Mouse (Mus musculus): ENCODE data around the gene Nup188. TPM values are rescaled to one million over a fixed set of nuclear protein-coding genes. Genes with fewer than 3 reads are reported as not detected.

Nup188 gene
- total RNA-seq (2017) = 13.8 to 16.5 TPM (median 16.0 TPM) in 3 replicates

DNA sequence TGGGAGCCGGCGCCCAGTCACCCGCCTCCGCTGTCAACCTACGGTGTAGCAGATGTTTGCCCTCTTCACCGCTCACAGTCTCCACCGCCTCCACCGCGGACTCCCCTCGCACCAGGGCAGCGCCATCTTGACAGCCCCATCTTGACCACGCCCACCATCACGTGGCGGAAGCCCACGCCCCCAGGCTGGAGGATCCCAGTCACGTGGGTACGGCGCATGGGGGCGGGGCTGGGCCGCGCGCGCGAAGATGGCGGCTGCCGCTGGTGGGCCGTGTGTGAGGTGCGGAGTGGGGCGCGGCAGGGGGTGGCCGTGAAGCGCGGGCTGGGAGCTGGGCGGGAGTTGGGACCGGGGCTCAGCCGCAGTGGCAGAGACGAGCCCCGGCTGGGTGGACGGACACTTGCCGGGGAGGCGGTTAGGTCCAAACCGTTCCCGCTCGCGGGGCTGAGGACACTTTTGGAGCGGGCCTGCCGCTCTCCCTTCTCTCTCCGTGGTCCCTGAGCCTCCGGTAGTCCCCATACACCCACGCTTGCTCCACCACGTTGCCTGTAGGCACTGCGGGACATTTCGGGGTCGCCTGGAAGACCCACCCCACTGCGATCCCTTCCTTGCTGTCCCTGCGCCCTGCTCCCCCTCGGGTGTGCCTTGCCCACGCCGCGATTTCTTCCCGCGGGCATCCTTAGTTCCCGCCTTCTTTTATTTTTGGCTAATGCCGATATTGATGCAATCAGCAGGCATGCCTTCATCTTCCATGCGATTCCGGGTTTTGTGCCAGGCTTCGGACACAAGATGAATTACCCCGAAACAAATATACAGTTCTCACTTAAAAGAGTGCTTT is at the start of gene Nup188, which contains the start of gene Dolk:
TSS of gene Nup188 (plus strand) at position 206 of the 835 bp plus-strand sequence.
TSS of gene Dolk (minus strand) at position 143 of the 835 bp plus-strand sequence.
- peak; percentile 97 for ATAC-seq (replicated peaks; ENCODE audit: insufficient number of reproducible peaks, low FRiP score, low TSS enrichment, poor library complexity, severe bottlenecking)

DNA sequence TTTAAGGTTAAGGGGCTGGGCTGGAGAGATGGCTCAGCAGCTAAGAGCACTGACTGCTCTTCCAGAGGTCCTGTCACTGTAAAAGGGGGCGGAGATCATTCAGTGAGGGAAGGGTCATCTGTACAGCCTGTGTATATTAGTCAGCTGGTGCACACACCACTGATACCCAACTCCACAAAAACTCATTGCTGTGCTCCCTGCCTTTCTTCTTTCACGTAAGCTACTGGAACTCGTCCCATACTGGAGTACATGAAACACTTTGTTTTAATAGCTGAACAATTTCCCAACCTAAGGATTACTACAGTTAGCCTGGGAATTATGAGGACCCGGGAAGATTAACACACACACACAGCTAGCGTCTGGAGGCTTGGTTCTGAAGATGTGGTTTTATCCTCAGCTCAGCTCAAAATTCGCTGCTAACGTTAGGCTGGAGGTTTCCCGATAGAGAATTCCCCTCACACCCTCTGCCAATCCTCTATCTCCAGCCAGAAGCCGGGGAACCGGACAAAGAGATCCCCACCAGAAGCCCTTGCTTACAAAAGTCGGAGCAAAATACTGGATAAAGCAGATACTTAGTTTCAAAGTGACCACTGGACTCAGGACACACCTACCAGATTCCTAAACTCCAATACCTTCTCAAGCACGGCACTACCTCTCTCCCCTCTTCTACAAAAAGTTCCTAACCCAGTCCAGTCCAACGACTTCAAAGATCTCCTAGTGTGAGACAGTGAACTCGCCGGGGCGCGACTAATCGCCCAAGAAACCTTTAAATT is 49.6 kb upstream of the Nup188 start:
- ATAC-seq (replicated peaks; ENCODE audit: insufficient number of reproducible peaks, low FRiP score, low TSS enrichment, poor library complexity, severe bottlenecking) = no peak

DNA sequence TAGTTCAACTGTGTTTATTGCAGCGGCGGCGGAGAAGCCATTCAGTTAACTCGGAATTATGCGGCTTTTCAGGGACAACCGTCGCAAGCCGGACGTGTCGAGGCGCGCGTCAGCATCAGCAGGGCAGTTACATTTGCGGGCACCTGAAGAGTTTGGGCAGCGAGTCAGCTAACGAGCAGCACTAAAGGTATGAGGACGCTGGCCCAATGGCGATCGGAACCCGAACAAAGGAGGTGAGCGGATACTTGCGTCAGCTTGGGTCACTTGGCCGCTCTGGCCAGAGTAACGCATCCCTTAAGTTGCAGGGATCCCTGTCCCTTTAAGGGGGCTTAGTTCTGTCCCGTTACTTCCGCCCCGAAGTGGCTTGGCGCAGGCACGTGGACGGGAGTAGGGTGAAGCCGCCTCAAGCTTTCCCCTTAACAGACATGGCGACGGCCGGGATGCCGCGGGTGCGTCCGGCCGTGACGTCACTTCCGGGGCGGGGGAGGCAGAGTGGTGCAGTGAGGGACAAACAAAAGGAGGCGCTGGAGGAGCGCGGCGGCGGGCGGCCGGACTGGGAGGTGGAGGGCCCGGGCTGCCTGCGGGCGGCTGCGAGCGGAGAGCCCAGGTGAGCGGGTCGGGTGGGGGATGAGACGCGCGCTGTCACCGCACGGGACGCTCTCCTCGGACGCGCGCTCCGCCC is 48.9 kb upstream of the Nup188 start, which contains the start of gene Lrrc8a:
TSS of gene Lrrc8a (plus strand) at position 517 of the 682 bp plus-strand sequence.
- peak; percentile 93 for ATAC-seq (replicated peaks; ENCODE audit: insufficient number of reproducible peaks, low FRiP score, low TSS enrichment, poor library complexity, severe bottlenecking)

DNA sequence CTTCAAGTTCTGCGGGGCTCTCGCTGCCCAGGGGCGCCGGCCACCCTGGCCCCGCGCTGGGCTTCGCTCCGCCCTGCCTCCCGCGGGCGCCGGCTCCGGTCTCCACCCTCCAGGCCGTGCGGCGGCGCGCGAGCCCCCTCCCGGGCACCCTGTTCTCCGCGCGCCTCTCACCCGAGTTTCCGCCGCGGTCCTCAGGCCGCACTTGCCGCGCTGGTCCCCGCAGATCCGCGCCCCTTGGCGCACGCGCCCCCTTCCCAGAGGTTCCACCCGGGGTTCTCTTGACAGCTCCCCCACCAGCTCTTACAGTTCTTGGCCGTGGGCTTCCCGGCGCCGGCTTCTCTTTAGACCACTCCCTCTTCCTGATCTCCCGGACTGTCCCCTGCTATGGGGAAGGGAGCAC is 48.3 kb upstream of the Nup188 start:
- no peak for ATAC-seq (replicated peaks; ENCODE audit: insufficient number of reproducible peaks, low FRiP score, low TSS enrichment, poor library complexity, severe bottlenecking)

DNA sequence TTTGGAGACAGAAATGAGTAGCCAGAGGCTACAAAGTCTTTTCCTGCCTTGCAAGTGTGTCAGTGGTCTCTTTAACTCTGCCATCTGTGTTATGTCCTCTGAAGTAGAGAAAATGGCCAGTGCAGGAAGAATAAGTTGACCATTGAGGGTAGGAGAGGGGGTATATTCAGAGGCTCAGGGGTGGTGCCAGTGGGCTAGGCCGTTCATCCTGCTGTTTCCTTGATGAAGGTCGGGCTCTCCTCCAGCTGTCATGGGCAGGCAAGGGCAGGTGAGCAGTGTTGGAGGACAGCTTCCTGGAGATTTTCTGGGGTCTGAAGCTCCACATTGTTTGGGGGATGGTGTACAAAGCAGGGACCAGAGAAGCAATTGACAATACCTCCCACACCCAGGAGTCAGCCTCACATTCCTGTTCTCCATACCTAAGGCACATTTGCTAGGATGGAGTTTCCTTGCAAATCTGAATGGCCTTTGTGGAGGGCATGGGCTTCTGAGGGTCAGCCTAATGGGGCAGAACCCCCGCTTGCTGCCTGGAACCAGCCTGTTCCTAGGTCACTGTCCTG is 47.2 kb upstream of the Nup188 start:
- no peak for ATAC-seq (replicated peaks; ENCODE audit: insufficient number of reproducible peaks, low FRiP score, low TSS enrichment, poor library complexity, severe bottlenecking)

DNA sequence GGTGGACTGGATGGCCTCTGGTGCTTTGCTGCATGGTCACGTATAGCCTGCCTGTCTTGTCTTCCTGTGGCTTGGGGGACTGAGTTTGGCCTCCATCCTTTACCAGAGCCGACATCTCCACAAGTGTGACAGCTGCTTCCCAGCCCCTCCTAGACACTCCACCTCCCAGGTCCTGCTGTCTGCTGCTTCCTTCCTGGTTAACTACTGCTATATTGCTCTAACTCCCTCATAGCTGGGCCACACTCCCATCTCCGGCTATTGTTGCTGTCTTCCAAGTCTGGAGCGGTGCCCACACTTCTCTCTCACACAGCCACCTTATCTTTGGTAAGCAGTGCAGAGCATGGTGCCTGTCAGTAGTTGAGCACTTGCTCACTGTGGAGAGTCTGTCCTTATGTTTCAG is 46.4 kb upstream of the Nup188 start:
- ATAC-seq (replicated peaks; ENCODE audit: insufficient number of reproducible peaks, low FRiP score, low TSS enrichment, poor library complexity, severe bottlenecking) = no peak

DNA sequence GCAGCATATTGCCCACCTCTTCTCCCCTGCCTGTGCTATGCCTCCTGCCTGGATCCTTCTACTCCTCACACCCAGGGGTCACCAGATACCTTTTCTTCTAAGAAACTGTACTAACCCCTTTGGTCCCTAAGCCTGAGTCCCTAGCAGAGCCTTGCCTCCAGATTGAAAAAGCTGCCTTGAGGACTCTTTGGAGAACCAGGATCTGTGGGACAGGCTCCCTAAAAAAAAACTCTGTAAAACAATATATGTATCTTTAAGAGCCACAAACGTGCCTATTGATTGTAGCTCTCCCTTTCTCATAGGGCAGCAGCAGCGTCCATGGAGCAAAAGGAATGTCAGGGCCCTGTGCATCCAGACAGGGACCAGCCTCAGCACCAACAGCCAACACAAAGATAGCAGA is 45.9 kb upstream of the Nup188 start, which contains the start of gene Gm28035:
TSS of gene Gm28035 (plus strand) at position 301 of the 400 bp plus-strand sequence.
- ATAC-seq (replicated peaks; ENCODE audit: insufficient number of reproducible peaks, low FRiP score, low TSS enrichment, poor library complexity, severe bottlenecking) = no peak

DNA sequence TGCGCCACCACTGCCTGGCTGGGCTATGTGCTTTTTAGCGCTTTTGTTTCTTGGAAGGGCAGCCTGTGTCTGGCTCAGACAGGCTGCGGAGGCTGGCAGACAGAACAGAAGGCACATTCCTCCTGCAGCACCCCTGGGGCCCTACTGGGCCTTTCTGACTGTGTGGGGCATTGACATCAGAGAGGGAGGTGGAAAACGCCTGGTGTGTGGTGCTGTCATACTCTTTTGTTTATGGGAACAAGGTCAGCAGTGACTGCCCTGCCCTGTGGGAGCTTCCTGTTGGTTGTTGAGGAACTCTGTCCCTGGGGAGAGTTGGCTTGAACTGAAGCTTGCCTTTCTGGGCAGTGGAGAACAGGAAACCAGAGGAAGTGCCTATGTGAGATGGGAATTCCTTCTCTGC is 43.7 kb upstream of the Nup188 start:
- ATAC-seq (replicated peaks; ENCODE audit: insufficient number of reproducible peaks, low FRiP score, low TSS enrichment, poor library complexity, severe bottlenecking) = no peak

DNA sequence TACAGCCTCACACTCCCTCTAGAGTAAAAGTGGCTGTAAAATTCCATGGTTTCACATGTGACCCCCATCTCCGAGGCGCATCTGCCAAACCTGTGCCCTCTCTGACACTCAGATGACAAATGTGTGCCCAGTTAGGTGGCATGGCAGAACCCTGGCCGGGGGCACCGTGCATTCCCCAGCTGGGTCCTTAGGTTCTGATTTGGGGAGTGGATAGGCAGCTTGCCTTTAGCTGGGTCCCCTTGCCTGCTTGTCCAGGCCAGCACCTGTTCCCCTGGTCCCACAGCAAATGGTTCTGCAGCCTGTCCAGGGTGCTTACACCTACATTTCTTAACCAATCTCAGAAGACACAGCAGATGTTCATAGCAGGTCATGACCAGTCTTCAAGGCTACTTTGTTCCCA is 42.8 kb upstream of the Nup188 start:
- no peak for ATAC-seq (replicated peaks; ENCODE audit: insufficient number of reproducible peaks, low FRiP score, low TSS enrichment, poor library complexity, severe bottlenecking)

DNA sequence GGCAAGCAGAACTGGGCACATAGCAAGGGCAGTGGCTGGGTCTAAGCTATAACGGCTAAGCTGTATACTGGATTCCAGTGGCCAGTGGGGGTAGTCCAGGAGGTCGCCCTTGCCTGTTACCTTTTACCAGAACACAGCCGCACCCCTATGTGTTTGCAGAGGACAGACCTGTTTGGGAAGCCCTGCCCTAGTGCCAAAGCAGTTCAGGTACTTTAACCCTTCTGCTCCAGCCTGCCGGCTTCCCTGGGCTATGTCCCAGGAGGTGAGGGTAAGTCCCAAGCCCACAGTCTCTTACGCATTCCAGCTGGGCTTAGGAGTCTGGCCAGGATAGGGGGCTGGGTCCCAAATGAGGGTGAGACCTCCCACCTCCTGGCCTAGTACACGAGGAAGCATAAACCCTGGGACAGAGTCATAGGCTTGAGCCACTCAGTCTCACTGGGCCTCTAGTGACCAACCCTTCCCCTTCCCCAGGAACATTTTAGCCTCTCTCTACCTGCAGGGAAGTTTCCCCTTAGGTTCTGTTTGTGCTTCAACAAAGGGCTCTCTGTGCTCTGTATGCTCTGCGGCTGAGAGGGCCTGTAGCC is 41.5 kb upstream of the Nup188 start:
- no peak for ATAC-seq (replicated peaks; ENCODE audit: insufficient number of reproducible peaks, low FRiP score, low TSS enrichment, poor library complexity, severe bottlenecking)

DNA sequence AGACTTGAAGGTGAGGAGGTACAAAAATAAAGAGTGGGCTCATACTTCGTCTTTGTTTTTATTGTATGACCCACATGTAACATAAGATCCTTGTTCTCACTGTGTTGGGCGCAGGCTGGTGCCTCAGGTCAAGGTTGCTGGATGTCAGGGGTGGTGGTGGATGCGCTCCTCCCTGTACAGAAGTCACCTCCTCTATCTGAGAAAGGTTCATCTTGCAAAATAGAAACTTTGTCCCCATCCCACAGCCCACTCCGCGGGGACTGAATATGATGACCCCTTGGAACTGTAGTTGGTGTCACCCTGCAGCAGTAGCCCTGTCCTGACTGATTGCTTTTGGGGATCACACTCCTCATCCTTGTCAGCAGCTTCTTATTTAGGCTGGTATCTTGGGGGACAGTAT is 39.2 kb upstream of the Nup188 start:
- no peak for ATAC-seq (replicated peaks; ENCODE audit: insufficient number of reproducible peaks, low FRiP score, low TSS enrichment, poor library complexity, severe bottlenecking)

DNA sequence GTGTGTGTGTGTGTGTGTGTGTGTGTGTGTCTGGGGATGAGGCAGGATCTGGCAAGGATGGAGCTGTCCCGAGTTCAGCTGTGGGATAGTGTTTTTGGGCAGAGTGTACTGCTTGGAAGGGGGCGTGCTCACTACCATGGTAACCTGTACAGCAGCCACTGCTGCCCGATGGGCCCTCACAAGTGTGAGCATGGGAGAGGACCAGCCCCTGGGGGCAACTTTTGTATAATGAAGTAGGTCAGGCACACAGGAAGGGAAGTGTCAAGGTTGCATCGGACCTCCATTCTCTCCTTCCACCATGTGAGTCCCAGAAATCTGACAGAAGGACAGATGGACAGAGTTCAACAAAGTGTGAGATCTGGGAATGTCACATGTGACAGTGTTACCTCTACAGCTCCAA is 38.5 kb upstream of the Nup188 start:
- ATAC-seq (replicated peaks; ENCODE audit: insufficient number of reproducible peaks, low FRiP score, low TSS enrichment, poor library complexity, severe bottlenecking) = no peak

DNA sequence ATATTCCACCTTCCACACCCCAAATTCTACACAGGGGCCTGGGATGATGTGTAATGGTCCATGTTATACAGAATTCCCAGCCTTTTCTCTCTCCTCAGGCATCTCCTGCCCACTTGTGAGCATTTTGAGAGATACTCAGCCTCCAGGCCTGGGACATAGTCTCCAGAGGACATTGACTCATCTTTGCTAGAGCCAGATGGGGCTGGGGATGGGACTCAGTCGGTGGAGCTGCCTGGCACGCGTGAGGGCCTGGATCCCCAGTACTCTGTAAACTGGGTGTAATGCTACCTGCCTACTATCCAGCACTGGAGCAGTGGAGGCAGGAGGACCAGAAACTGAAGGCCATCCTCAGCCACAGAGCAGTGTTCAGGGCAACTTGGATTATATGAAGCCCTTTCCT is 37.0 kb upstream of the Nup188 start:
- ATAC-seq (replicated peaks; ENCODE audit: insufficient number of reproducible peaks, low FRiP score, low TSS enrichment, poor library complexity, severe bottlenecking) = no peak

DNA sequence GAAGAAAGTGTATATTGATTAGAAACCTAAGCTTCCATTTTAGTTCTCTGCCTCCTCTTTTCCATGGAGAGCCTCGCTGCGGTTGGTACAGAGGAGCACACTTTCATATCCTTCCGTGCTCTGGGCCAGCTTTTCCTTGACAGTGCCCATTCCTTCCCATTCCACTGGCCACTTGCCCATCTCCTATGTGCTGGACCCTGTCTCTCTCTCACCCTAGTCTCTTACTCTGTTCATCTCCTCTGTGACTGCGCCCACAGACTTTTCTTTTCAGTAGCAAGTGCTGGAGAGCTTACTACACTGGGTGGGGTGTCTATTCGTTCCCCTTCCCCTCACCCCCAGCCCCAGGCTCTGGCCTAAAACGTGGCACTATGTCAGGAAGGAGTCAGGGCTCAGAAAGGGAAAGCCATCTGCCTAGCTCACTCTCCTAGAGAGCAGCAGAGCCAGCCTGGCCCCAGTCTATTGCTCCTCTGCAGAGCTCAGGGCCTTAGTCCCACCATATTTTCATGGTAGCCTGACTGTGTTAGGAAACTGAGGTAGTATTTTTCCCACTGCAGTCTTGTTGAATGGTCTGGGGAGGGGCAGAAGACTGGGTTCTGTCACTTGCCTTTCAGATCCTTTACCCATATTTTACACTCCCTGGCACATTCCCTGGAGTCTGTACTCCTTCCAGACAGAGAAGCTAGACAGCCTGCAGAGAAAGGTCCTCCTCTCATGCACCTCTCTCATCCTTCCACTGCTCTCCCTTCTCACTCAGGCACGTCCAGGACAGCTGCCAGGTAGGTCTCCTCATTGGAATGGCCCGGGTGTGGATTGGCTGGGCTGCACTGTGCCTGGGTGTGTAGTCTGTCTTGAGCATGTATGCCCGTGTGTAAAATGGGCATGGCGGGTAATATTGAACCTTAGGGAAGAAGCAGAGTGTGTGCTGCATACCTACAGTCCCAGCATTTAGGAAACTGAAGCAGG is 35.8 kb upstream of the Nup188 start:
- no peak for ATAC-seq (replicated peaks; ENCODE audit: insufficient number of reproducible peaks, low FRiP score, low TSS enrichment, poor library complexity, severe bottlenecking)

DNA sequence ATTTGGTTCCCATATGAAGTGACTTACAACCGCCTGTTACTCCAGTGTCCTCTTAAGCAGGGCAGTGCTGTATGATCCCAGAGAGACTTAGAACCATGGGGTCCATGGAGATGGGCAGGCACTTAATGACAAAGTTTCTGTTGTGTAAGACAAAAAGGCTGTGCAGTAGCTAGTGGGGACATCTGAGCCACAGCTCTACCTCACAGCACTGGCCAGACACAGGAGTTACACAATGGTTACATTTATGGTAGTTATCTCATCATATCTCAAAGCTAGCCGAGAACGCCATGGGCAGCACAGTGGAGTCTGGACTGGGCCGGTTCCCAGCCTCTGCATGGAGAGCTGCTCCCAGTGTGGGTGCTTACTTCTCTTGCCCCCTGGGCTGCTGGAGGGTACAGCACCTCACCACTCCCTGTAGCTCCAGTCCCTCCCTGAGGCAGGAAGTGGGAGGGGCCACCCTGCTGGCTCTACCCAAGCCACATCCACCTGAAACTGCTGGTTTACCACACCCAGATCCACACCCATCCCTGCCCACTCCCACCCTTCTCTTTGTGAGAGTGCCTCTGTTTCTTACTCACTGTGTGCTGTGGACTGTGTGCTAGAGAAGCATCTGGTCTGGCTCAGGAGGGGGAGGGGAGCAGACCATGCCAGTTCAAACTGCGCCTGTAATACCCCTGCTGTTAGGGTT is 34.6 kb upstream of the Nup188 start:
- ATAC-seq (replicated peaks; ENCODE audit: insufficient number of reproducible peaks, low FRiP score, low TSS enrichment, poor library complexity, severe bottlenecking) = peak; percentile 33; the same call in 1 of the 2 replicates

DNA sequence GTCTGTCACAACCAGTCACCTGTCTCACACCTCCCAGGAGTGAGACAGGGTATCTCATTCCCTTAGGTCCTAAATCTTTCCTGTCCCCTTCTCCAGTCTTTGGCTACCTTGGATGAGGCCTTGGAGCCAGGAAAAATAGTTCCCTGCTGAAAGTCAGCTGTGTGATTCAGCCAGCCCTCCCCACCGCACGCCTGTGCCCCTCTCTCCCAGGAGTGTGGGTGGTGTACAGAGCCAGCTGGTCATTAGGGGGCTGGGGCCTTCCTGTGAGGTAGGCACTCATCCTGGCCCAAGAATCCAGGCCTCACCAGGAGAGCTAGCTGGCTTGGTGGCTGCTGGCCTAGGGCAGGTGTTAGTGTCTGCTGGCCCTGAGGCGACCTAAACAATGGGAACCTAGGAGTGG is 33.7 kb upstream of the Nup188 start:
- no peak for ATAC-seq (replicated peaks; ENCODE audit: insufficient number of reproducible peaks, low FRiP score, low TSS enrichment, poor library complexity, severe bottlenecking)

DNA sequence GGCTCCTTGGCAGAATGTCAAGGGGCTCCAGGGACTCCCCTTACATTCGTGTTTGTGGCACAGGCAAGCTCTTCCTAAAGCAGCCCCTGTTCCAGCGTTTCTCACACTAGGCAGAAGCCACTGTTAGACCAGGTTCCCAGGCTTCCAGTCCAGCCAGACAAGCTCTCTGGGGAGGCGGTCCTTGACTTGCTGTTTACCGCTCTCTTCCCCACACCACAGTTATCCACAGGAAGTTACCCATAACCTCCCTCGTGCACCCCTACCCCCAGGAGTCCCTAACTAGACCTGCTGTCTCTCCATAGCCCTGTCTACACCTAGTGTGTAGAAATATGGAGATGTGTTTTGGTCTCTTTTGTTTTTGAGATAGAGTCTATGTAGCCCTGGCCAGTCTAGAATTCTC is 32.4 kb upstream of the Nup188 start:
- ATAC-seq (replicated peaks; ENCODE audit: insufficient number of reproducible peaks, low FRiP score, low TSS enrichment, poor library complexity, severe bottlenecking) = no peak
